Mouse (Mus musculus) gastrocnemius, postnatal 36 days (tissue): ENCODE measurements around the gene Vmn2r79. TPM values are rescaled to one million over a fixed set of nuclear protein-coding genes. Genes with fewer than 3 reads are reported as not detected.
"Not testable (repeated sequence)": the region's sequence is repeated elsewhere in the genome, so short reads cannot be mapped to it uniquely, and the experiment has no call there.

Experiments used
- DNase-seq, 2 experiments: peaks; one replicate each; pipeline ENCODE4 v3.0.0; 2022
- intact Hi-C: fragments of 180-260 bp; cut with DNase I; formaldehyde crosslinking; loops from one replicate; pipeline ENCODE4 v1.15.1; 2025
- long read RNA-seq, 2 experiments: library from polyadenylated mRNA; stranded (forward); transcript quantifications; one replicate each; pipeline ENCODE4 v2.0.0; 2021
- total RNA-seq, 2 experiments: library from RNA; stranded (reverse); gene quantifications; 2 replicates each; pipeline ENCODE4 v1.2.3; 2021

Vmn2r79 gene
- total RNA-seq: not detected
- long read RNA-seq, experiment 1: 0 reads
- long read RNA-seq, experiment 2: 0 reads

DNA sequence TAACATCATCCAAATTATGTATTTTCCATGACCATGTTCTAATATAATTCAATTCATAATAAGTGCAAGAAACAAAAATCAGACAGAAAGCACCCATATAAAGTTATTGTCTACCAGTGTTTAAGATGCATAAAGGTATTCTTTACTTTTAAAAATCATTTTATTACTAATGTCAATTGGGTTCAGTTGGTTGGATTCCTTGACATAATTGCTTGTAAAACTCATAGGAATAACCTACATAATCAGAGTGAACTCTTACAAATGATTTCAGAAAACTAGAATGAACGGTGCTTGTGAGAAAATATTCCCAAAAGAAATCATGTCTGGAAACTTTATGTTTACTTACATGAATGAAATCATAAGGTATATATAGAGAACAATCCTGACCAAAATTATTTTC is at the start of gene Vmn2r79:
Vmn2r79 (plus strand) TSS at position 301 of the 400 bp plus-strand sequence.
- DNase-seq, intact Hi-C loops: not testable (repeated sequence)

GRCm38 (mm10) chr7:86994700-86995099 is 1.2 kb upstream of the Vmn2r79 start:
- DNase-seq: no peak
- intact Hi-C loops: no loop called here

DNA sequence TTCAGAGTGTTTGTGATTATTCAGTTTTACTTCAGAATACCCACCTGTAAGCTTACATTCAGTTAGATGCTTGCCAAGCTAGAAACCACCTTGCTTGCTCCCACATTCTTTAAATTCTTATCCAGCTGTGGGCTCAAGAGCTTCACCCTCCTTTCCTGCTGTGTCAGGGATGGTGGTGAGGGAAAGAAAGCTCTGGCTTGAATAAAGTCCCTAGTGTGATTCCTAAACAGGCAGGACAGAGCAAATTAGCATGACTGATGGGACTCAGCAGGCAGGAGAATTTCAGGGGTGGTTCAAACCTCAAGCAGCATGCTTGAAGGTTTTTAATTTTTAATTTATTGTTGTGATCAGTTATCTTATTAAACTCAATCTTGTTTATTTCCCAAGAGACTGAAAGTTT is 30.6 kb downstream of the Vmn2r79 start:
- DNase-seq, intact Hi-C loops: not testable (repeated sequence)

DNA sequence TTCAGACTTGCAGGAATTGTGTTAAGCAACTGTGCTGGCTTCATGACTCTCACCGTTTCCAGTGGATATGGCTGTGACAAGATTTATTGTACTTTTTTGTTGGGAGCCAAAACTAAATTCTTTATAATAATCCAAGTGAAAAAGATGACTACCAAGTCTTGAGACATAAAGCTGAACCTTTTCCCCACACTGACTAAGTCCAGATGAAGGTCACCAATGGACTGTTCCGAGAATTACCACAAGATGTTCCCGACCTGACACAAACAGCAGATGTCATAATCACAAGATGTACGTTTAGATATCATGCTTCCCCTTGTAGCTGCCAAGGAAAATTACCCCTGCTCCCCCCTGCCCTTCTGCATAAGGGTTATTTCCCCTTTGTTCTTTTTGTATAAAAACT is 67.7 kb downstream of the Vmn2r79 start:
- DNase-seq: no peak
- intact Hi-C loops: no loop called here

Other genes starting within 250 kb of the Vmn2r79 start
- gene Folh1, start 220.2 kb upstream of the Vmn2r79 start, total RNA-seq: not detected
- not detected for gene Vmn2r77, start 201.1 kb upstream of the Vmn2r79 start, total RNA-seq
- not detected for gene Vmn2r78, start 81.0 kb upstream of the Vmn2r79 start, total RNA-seq
- gene Nox4, start 250.0 kb downstream of the Vmn2r79 start, total RNA-seq: 1 to 10 TPM; 1.5 to 1.9 TPM